Comparison of ENCODE assay signal across 9 mouse cellular contexts in genomic region chr7:140922398-140923069, GRCm38 (mm10). TPM values are rescaled to one million over a fixed set of nuclear protein-coding genes. Genes with fewer than 3 reads are reported as not detected.
DNase-seq lines count a peak whose midpoint lies in the region; ATAC-seq and TF ChIP-seq lines count a peak whose summit lies in the region.
"Had no signal": no experiment of that assay in that cellular context is flagged by ENCODE, and none has a peak within 500 bp of the region (broad histone marks: within the 10 kb centered on the region; RNA-seq: fewer than 3 reads in every experiment).

No protein-coding gene starts in this region.

- peak overlapping the region; percentile 90 for H3K4me2 ChIP-seq in forebrain, embryonic 13.5 days
- peak overlapping the region; percentile 96 for H3K4me2 ChIP-seq in hindbrain, postnatal 0 days (ENCODE audit: low read depth, low read length)
- H3K4me2 ChIP-seq in liver, embryonic 12.5 days, result peak overlapping the region; percentile 63

- peaks cover 74% of the 10 kb centered on the region for H3K27me3 ChIP-seq in forebrain, embryonic 13.5 days
- peaks cover 49% of the 10 kb centered on the region for H3K27me3 ChIP-seq in hindbrain, postnatal 0 days (ENCODE audit: insufficient read depth, low read length)
- H3K27me3 ChIP-seq in liver, embryonic 12.5 days (replicated peaks), result peaks cover 82% of the 10 kb centered on the region

- TF ChIP-seq CTCF in hindbrain, postnatal 0 days (IDR thresholded peaks at IDR 0.05; ENCODE audit: low read depth), result peak; percentile 29

- peak overlapping the region; percentile 46 for H3K4me3 ChIP-seq in brown adipose tissue, adult 24 weeks (ENCODE audit: insufficient read depth, low read depth, low read length)
- H3K4me3 ChIP-seq in forebrain, embryonic 13.5 days, result peak overlapping the region; percentile 45
- H3K4me3 ChIP-seq in hindbrain, postnatal 0 days (ENCODE audit: low read length), result peak overlapping the region; percentile 47
- peak overlapping the region; percentile 37 for H3K4me3 ChIP-seq in liver, embryonic 12.5 days

- peak; percentile 41 to 42 for DNase-seq in left cerebral cortex, adult 18-20 months (ENCODE audit: low spot score in 2 of 2)
- DNase-seq in left cerebral cortex, adult 9 months (ENCODE audit: low spot score in 2 of 2), result no peak
- peak; percentile 63 for DNase-seq in hindbrain, postnatal 0 days (ENCODE audit: low spot score)
- DNase-seq in naive thymus-derived CD4-positive, alpha-beta T cell, adult 2 months (ENCODE audit: low read depth), result peak; percentile 37
- no peak for DNase-seq in frontal cortex, postnatal 14 days (ENCODE audit: low spot score in 2 of 2)

- H3K9me3 ChIP-seq in forebrain, embryonic 13.5 days (replicated peaks), result no peaks in the 10 kb centered on the region
- no peaks in the 10 kb centered on the region for H3K9me3 ChIP-seq in hindbrain, postnatal 0 days (ENCODE audit: low read length)
- no peaks in the 10 kb centered on the region for H3K9me3 ChIP-seq in liver, embryonic 12.5 days (replicated peaks)

- no peaks in the 10 kb centered on the region for H3K36me3 ChIP-seq in forebrain, embryonic 13.5 days (ENCODE audit: poor library complexity, severe bottlenecking)
- no peaks in the 10 kb centered on the region for H3K36me3 ChIP-seq in hindbrain, postnatal 0 days (ENCODE audit: insufficient read depth, low read length)
- no peaks in the 10 kb centered on the region for H3K36me3 ChIP-seq in liver, embryonic 12.5 days

- under 1% methylated on average over 49 of the region's 49 CpGs for WGBS in forebrain, embryonic 13.5 days
- WGBS in hindbrain, postnatal 0 days, result under 1% methylated on average over 49 of the region's 49 CpGs
- 3% methylated on average over 49 of the region's 49 CpGs for WGBS in liver, embryonic 12.5 days (ENCODE audit: insufficient replicate concordance)

- H3K27ac ChIP-seq in brown adipose tissue, adult 24 weeks (replicated peaks; ENCODE audit: low read depth, low read length), result no peak overlapping the region
- no peak overlapping the region for H3K27ac ChIP-seq in forebrain, embryonic 13.5 days
- no peak overlapping the region for H3K27ac ChIP-seq in hindbrain, postnatal 0 days
- no peak overlapping the region for H3K27ac ChIP-seq in liver, embryonic 12.5 days
- H3K27ac ChIP-seq: macrophage had no signal

- peak; percentile 69; the same call in 1 of the 2 replicates for ATAC-seq in forebrain, embryonic 13.5 days
- peak; percentile 72; the same call in 1 of the 2 replicates for ATAC-seq in hindbrain, postnatal 0 days
- no peak for ATAC-seq in liver, embryonic 12.5 days

- no peaks in the 10 kb centered on the region for H3K4me1 ChIP-seq in brown adipose tissue, adult 24 weeks (ENCODE audit: control insufficient read depth, insufficient read depth, insufficient read length, low read length)
- H3K4me1 ChIP-seq in forebrain, embryonic 13.5 days, result peaks cover 18% of the 10 kb centered on the region
- peaks cover 13% of the 10 kb centered on the region for H3K4me1 ChIP-seq in hindbrain, postnatal 0 days (ENCODE audit: insufficient read depth, low read length)
- peaks cover 40% of the 10 kb centered on the region for H3K4me1 ChIP-seq in liver, embryonic 12.5 days

- peak overlapping the region; percentile 57 for H3K9ac ChIP-seq in forebrain, embryonic 13.5 days
- H3K9ac ChIP-seq in hindbrain, postnatal 0 days (replicated peaks; ENCODE audit: low read length), result peak overlapping the region; percentile 44; the same call in 1 of the 2 replicates
- H3K9ac ChIP-seq in liver, embryonic 12.5 days, result no peak overlapping the region

RNA-seq across cellular contexts. Expression of gene Nlrp6, which starts 1.8 kb away (rescaled TPM):
- under 1 TPM; 0.47 to 0.51 TPM for total RNA-seq in left cerebral cortex, adult 18-20 months (2021)
- not detected in 2 replicates for polyA plus RNA-seq in brown adipose tissue, adult 24 weeks (2012; ENCODE audit: insufficient read depth, insufficient read length, missing spikeins)
- polyA plus RNA-seq in forebrain, embryonic 13.5 days (2015; fragmentation: Nextera tagmentation; extraction: Ambion mirVana), result 0.22 and 0.28 TPM in 2 replicates
- total RNA-seq in hindbrain, postnatal 0 days (2014; rRNA removed), result 1.1 and 1.6 TPM in 2 replicates
- 0.61 and 0.78 TPM in 2 replicates for polyA plus RNA-seq in hindbrain, postnatal 0 days (2015; fragmentation: Nextera tagmentation; extraction: Ambion mirVana)
- polyA plus RNA-seq in liver, embryonic 12.5 days (2016; fragmentation: Nextera tagmentation; extraction: Ambion mirVana), result 1.1 and 1.4 TPM in 2 replicates
- polyA plus RNA-seq: macrophage had no signal

RNA-seq across cellular contexts. Expression of gene Pgghg, which starts 18.7 kb away (rescaled TPM):
- 1 to 10 TPM; 4.4 to 6.7 TPM for total RNA-seq in left cerebral cortex, adult 18-20 months (2021)
- 7.1 and 8.7 TPM in 2 replicates for polyA plus RNA-seq in brown adipose tissue, adult 24 weeks (2012; ENCODE audit: insufficient read depth, insufficient read length, missing spikeins)
- polyA plus RNA-seq in forebrain, embryonic 13.5 days (2015; fragmentation: Nextera tagmentation; extraction: Ambion mirVana), result 8.2 and 9.4 TPM in 2 replicates
- 16.3 and 16.6 TPM in 2 replicates for total RNA-seq in hindbrain, postnatal 0 days (2014; rRNA removed)
- polyA plus RNA-seq in hindbrain, postnatal 0 days (2015; fragmentation: Nextera tagmentation; extraction: Ambion mirVana), result 6.7 and 7.5 TPM in 2 replicates
- polyA plus RNA-seq in liver, embryonic 12.5 days (2016; fragmentation: Nextera tagmentation; extraction: Ambion mirVana), result 7.8 and 7.9 TPM in 2 replicates

RNA-seq across cellular contexts. Expression of gene Cox8b, which starts 22.3 kb away (rescaled TPM):
- 1 to 10 TPM; 1.6 to 1.7 TPM for total RNA-seq in left cerebral cortex, adult 18-20 months (2021)
- 8,049 and 8,538 TPM in 2 replicates for polyA plus RNA-seq in brown adipose tissue, adult 24 weeks (2012; ENCODE audit: insufficient read depth, insufficient read length, missing spikeins)
- polyA plus RNA-seq in forebrain, embryonic 13.5 days (2015; fragmentation: Nextera tagmentation; extraction: Ambion mirVana), result not detected in 2 replicates
- total RNA-seq in hindbrain, postnatal 0 days (2014; rRNA removed), result not detected in 2 replicates
- polyA plus RNA-seq in hindbrain, postnatal 0 days (2015; fragmentation: Nextera tagmentation; extraction: Ambion mirVana), result not detected in 2 replicates
- polyA plus RNA-seq in liver, embryonic 12.5 days (2016; fragmentation: Nextera tagmentation; extraction: Ambion mirVana), result not detected in 2 replicates
- polyA plus RNA-seq: macrophage had no signal

RNA-seq across cellular contexts. Expression of gene Ifitm5, which starts 27.6 kb away (rescaled TPM):
- not detected for total RNA-seq in left cerebral cortex, adult 18-20 months (2021)
- not detected in 2 replicates for polyA plus RNA-seq in brown adipose tissue, adult 24 weeks (2012; ENCODE audit: insufficient read depth, insufficient read length, missing spikeins)
- 0.45 and 0.64 TPM in 2 replicates for polyA plus RNA-seq in forebrain, embryonic 13.5 days (2015; fragmentation: Nextera tagmentation; extraction: Ambion mirVana)
- total RNA-seq in hindbrain, postnatal 0 days (2014; rRNA removed), result not detected in 2 replicates
- 0.39 TPM in 1 of 2 replicates, not detected in the other for polyA plus RNA-seq in hindbrain, postnatal 0 days (2015; fragmentation: Nextera tagmentation; extraction: Ambion mirVana)
- polyA plus RNA-seq in liver, embryonic 12.5 days (2016; fragmentation: Nextera tagmentation; extraction: Ambion mirVana), result 0.94 and 0.99 TPM in 2 replicates

RNA-seq across cellular contexts. Expression of gene Gm45717, which starts 33.2 kb away (rescaled TPM):
- total RNA-seq in left cerebral cortex, adult 18-20 months (2021), result not detected
- not detected in 2 replicates for polyA plus RNA-seq in brown adipose tissue, adult 24 weeks (2012; ENCODE audit: insufficient read depth, insufficient read length, missing spikeins)
- not detected in 2 replicates for polyA plus RNA-seq in forebrain, embryonic 13.5 days (2015; fragmentation: Nextera tagmentation; extraction: Ambion mirVana)
- total RNA-seq in hindbrain, postnatal 0 days (2014; rRNA removed), result not detected in 2 replicates
- 0.38 TPM in 1 of 2 replicates, not detected in the other for polyA plus RNA-seq in hindbrain, postnatal 0 days (2015; fragmentation: Nextera tagmentation; extraction: Ambion mirVana)
- not detected in 2 replicates for polyA plus RNA-seq in liver, embryonic 12.5 days (2016; fragmentation: Nextera tagmentation; extraction: Ambion mirVana)
- polyA plus RNA-seq: macrophage had no signal

Comparison
In these comparisons a context has a peak if more than half of its experiments do, and no peak if none do; other contexts are left out.
1. DNase-seq: peak in left cerebral cortex, adult 18-20 months (2 of 2), hindbrain, postnatal 0 days (single experiment) and naive thymus-derived CD4-positive, alpha-beta T cell, adult 2 months (single experiment); none in left cerebral cortex, adult 9 months (0 of 2) and frontal cortex, postnatal 14 days (0 of 2).
2. RNA of gene Cox8b, which starts 22.3 kb away (polyA plus RNA-seq): 8,049 to 8,538 TPM in brown adipose tissue, adult 24 weeks; not detected in liver, embryonic 12.5 days, not detected in forebrain, embryonic 13.5 days and not detected in hindbrain, postnatal 0 days; every median in the first group is over 1,000 times any median in the second.
3. Peak in every context shown above with its lines, with median percentiles within 50 percentile points of each other: H3K4me3 ChIP-seq and H3K4me2 ChIP-seq.